Mouse (Mus musculus) midbrain, postnatal 0 days (tissue): Measurements from ENCODE around the gene Dedd2. TPM values are rescaled to one million over a fixed set of nuclear protein-coding genes. Genes with fewer than 3 reads are reported as not detected.
A peak's percentile ranks its signal among the peaks of the same experiment; 100 is the strongest.

Source experiments
- ATAC-seq: fragments of 200-750 bp; cut with Nextera tagmentation; 2 replicates; pipeline ENCODE4 v1.8.0; 2017; ENCODE audit warnings: moderate number of reproducible peaks, mild to moderate bottlenecking, moderate TSS enrichment, moderate library complexity; ENCODE audit not compliant: low FRiP score
- DNase-seq: peaks from one replicate; pipeline ENCODE4 v3.0.0-alpha.2; 2015; ENCODE audit warnings: low spot score
- H3K27ac ChIP-seq: fragments of 300-500 bp; sonication (generic); 2 replicates; pipeline ENCODE4 v1.5.1; 2014; ENCODE audit warnings: low read depth, mild to moderate bottlenecking, low read length, mixed read lengths
- H3K27me3 ChIP-seq: fragments of 300-500 bp; sonication (generic); 2 replicates; pipeline ENCODE4 v1.6.1; 2014; ENCODE audit warnings: low read length, control low read depth, mixed read lengths; ENCODE audit not compliant: insufficient read depth
- H3K36me3 ChIP-seq: fragments of 300-500 bp; sonication (generic); 2 replicates; pipeline ENCODE4 v1.6.1; 2014; ENCODE audit warnings: low read length, control low read depth, mixed read lengths; ENCODE audit not compliant: insufficient read depth
- H3K4me1 ChIP-seq: fragments of 300-500 bp; sonication (generic); 2 replicates; pipeline ENCODE4 v1.6.1; 2014; ENCODE audit warnings: mild to moderate bottlenecking, control low read depth, antibody characterized with exemption, low read length, mixed read lengths; ENCODE audit not compliant: insufficient read depth
- H3K4me2 ChIP-seq: fragments of 300-500 bp; sonication (generic); 2 replicates; pipeline ENCODE4 v1.6.1; 2014; ENCODE audit warnings: low read depth, mild to moderate bottlenecking, low read length, mixed read lengths; ENCODE audit not compliant: poor library complexity, severe bottlenecking
- H3K4me3 ChIP-seq: fragments of 300-500 bp; sonication (generic); 2 replicates; pipeline ENCODE4 v1.5.1; 2014; ENCODE audit warnings: low read depth, mild to moderate bottlenecking, low read length, moderate library complexity
- H3K9ac ChIP-seq: fragments of 300-500 bp; sonication (generic); replicated peaks from 2 replicates; pipeline ENCODE4 v1.6.1; 2014; ENCODE audit warnings: mild to moderate bottlenecking, low read length, moderate library complexity, mixed read lengths; ENCODE audit not compliant: poor library complexity, severe bottlenecking
- H3K9me3 ChIP-seq: fragments of 300-500 bp; sonication (generic); 2 replicates; pipeline ENCODE4 v1.6.1; 2016; ENCODE audit warnings: low read length, control low read depth
- CTCF ChIP-seq: IDR thresholded peaks from 2 replicates; pipeline ENCODE4 v1.5.1; 2016; ENCODE audit warnings: antibody characterized with exemption, mild to moderate bottlenecking
- WGBS: fragments of 180-500 bp; shearing (Covaris S2); extraction: QIAGEN DNeasy Blood & Tissue Kit; methylation state at CpG from one replicate; pipeline ENCODE4 v1.1.7; 2014; 5-methylcytosine and 5-hydroxymethylcytosine counted together
- polyA plus RNA-seq: library from polyadenylated mRNA; unstranded; fragments of >200 nt; fragmentation: Nextera tagmentation; extraction: Ambion mirVana; gene quantifications from 2 replicates; pipeline ENCODE4 v1.2.1, GENCODE M21; 2015
- total RNA-seq: library from RNA; depleted of rRNA; stranded (reverse); fragments of >200 nt; gene quantifications from 2 replicates; pipeline ENCODE4 v1.2.3, GENCODE M21; 2014

Dedd2 gene
- total and polyA plus RNA-seq, 2 experiments from 2014 or later: 17.7 to 27.8 TPM

- no peak for TF ChIP-seq CTCF
- no peak for ATAC-seq
Observed at GRCm38 (mm10) chr7:25170583-25170982, 49.8 kb downstream of the Dedd2 start.

GRCm38 (mm10) chr7:25166106-25166505 is 54.3 kb downstream of the Dedd2 start:
- no peak overlapping the region for H3K27ac ChIP-seq
- no peak overlapping the region for H3K4me2 ChIP-seq
- no peaks in the 10 kb centered on the region for H3K36me3 ChIP-seq
- H3K9me3 ChIP-seq: no peaks in the 10 kb centered on the region
- ATAC-seq (no peak), DNase-seq (no peak)
- H3K27me3 ChIP-seq: no peaks in the 10 kb centered on the region
- 80% methylated on average over 5 of the region's 5 CpGs for WGBS
- TF ChIP-seq CTCF: no peak
- no peak overlapping the region for H3K4me3 ChIP-seq
- H3K9ac ChIP-seq: no peak overlapping the region
- H3K4me1 ChIP-seq: no peaks in the 10 kb centered on the region

More at GRCm38 (mm10) chr7:25170583-25170982, 49.8 kb downstream of the Dedd2 start:
- DNase-seq: peak; percentile 63
- Histone ChIP-seq H3K4me3 (no peak overlapping the region), H3K9me3 (no peaks in the 10 kb centered on the region), H3K9ac (no peak overlapping the region), H3K4me2 (no peak overlapping the region), H3K27me3 (no peaks in the 10 kb centered on the region), H3K4me1 (peaks cover 5% of the 10 kb centered on the region; the same call in 1 of the 2 replicates), H3K27ac (no peak overlapping the region), H3K36me3 (no peaks in the 10 kb centered on the region)
- 25% methylated on average over 3 of the region's 3 CpGs for WGBS

GRCm38 (mm10) chr7:25156158-25156648 is 64.2 kb downstream of the Dedd2 start:
- Histone ChIP-seq H3K36me3 (no peaks in the 10 kb centered on the region), H3K9me3 (no peaks in the 10 kb centered on the region), H3K4me1 (peaks cover 15% of the 10 kb centered on the region), H3K9ac (no peak overlapping the region), H3K4me3 (no peak overlapping the region), H3K27me3 (no peaks in the 10 kb centered on the region), H3K4me2 (no peak overlapping the region), H3K27ac (no peak overlapping the region)
- 45% methylated on average over 14 of the region's 14 CpGs for WGBS
- ATAC-seq: no peak
- TF ChIP-seq CTCF: no peak
- no peak for DNase-seq

DNA sequence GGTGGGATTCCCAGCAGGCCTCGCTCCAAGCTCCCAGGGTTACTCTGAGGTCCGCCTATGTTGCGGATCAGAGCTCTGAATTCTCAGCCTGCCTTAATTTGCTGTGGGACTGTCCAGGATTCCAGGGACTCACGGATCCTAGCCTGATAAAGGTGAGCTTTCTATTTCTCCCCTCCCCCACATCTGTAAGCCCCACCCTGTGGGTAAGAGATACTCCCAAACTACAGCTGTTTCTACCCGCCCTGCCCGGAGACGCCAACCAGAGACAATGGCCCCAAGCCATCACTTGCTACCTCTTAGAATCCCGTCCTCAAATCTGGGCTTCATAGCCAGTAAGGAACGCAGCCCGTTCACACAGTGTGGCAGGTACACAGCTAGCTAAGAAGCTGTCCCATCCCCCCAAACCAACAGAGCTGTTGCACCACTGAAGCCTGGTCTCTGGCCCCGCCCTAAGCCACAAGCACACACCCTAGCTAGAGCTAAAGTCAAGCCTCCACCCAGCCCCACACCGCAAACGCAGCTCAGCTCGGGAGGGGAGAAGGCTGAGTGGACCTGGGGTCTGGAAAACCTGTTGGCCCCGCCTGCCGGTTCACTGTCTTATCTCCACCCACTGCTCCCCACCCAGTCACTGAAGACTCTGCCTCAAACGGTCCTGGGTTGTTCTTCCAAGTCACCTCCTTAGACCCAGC is 64.8 kb downstream of the Dedd2 start:
- Histone ChIP-seq H3K4me2 (no peak overlapping the region), H3K4me3 (no peak overlapping the region), H3K27ac (no peak overlapping the region), H3K36me3 (no peaks in the 10 kb centered on the region), H3K9me3 (no peaks in the 10 kb centered on the region), H3K4me1 (peaks cover 21% of the 10 kb centered on the region), H3K9ac (0 out of 2 replicates have a peak overlapping the region, but pooled peaks have one; percentile 19), H3K27me3 (no peaks in the 10 kb centered on the region)
- no peak for TF ChIP-seq CTCF
- ATAC-seq: no peak
- DNase-seq: no peak
- WGBS: 23% methylated on average over 17 of the region's 17 CpGs

GRCm38 (mm10) chr7:25154648-25155047 is 65.8 kb downstream of the Dedd2 start:
- no peaks in the 10 kb centered on the region for H3K36me3 ChIP-seq
- H3K27me3 ChIP-seq: no peaks in the 10 kb centered on the region
- no peak overlapping the region for H3K9ac ChIP-seq
- peaks cover 28% of the 10 kb centered on the region for H3K4me1 ChIP-seq
- ATAC-seq (no peak), DNase-seq (no peak)
- H3K27ac ChIP-seq: peak overlapping the region; percentile 55; the same call in 1 of the 2 replicates
- 62% methylated on average over 4 of the region's 4 CpGs for WGBS
- H3K9me3 ChIP-seq: no peaks in the 10 kb centered on the region
- H3K4me2 ChIP-seq: no peak overlapping the region
- no peak overlapping the region for H3K4me3 ChIP-seq
- no peak for TF ChIP-seq CTCF

- 33% methylated on average over 7 of the region's 7 CpGs for WGBS
- ATAC-seq: no peak
- no peaks in the 10 kb centered on the region for H3K27me3 ChIP-seq
- no peak for TF ChIP-seq CTCF
- H3K4me3 ChIP-seq: no peak overlapping the region
- H3K9me3 ChIP-seq: no peaks in the 10 kb centered on the region
- DNase-seq: no peak
- H3K4me1 ChIP-seq: peaks cover 28% of the 10 kb centered on the region
- no peak overlapping the region for H3K9ac ChIP-seq
- no peaks in the 10 kb centered on the region for H3K36me3 ChIP-seq
- peak overlapping the region; percentile 55 for H3K27ac ChIP-seq
- no peak overlapping the region for H3K4me2 ChIP-seq
Observed at GRCm38 (mm10) chr7:25153841-25154240, 66.6 kb downstream of the Dedd2 start.
